Mouse (Mus musculus) embryonic fibroblast, embryonic 13.5 days (primary cell): Measurements from ENCODE around the gene Glod5.
"Not testable (repeated sequence)": the region's sequence is repeated elsewhere in the genome, so short reads cannot be mapped to it uniquely, and the experiment has no call there.

Source experiments
- CTCF ChIP-seq: IDR thresholded peaks from 2 replicates; pipeline ENCODE4 v1.5.1; 2011; ENCODE audit warnings: mild to moderate bottlenecking, control low read depth, low read length, moderate library complexity, borderline replicate concordance; ENCODE audit not compliant: insufficient read depth
- POLR2A ChIP-seq: IDR thresholded peaks from 2 replicates; pipeline ENCODE4 v1.6.1; 2011; ENCODE audit warnings: low read depth, mild to moderate bottlenecking, control low read depth, low read length, moderate library complexity

DNA sequence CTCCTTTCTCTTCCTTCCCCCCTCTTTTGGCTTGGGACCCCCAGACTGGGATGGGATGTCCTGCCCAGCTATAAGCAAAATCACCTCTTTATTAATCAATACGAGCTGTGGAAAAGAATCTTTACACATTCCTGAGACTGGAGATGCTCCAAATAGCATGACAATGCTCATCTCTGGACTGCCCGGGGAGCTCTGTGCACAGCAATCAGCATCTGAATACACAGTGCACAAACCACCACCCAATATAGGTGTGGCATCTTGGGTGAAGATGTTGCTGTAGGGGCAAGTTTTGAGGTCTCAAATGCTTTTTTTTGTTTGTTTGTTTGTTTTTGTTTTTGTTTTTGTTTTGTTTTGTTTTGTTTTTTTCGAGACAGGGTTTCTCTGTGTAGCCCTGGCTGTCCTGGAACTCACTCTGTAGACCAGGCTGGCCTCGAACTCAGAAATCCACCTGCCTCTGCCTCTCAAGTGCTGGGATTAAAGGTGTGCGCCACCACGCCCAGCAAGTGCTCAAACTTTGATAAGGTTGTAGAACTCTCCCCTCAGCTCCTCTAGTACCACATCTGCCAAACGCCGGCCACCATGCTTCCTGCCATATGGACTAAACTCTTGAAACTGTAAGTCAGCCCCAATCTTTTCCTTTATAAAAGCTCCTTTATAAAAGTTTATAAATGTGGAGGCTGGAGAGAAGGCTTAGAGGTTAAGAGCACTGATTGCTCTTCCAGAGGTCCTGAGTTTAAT, 32.9 kb upstream of the Glod5 start:
- not testable (repeated sequence) for TF ChIP-seq CTCF, POLR2A
